Mouse (Mus musculus) macrophage (primary cell): ENCODE data around the gene Camta1. TPM values are rescaled to one million over a fixed set of nuclear protein-coding genes. Genes with fewer than 3 reads are reported as not detected.

Source experiments
- H3K27ac ChIP-seq: fragments of 350-480 bp; formaldehyde crosslinking; 2 replicates; pipeline ENCODE4 v1.9.0; 2021
- H3K36me3 ChIP-seq: fragments of 350-480 bp; formaldehyde crosslinking; 2 replicates; pipeline ENCODE4 v1.9.0; 2021; ENCODE audit errors: inconsistent target
- H3K4me3 ChIP-seq: fragments of 350-480 bp; formaldehyde crosslinking; 2 replicates; pipeline ENCODE4 v1.9.0; 2021; ENCODE audit errors: inconsistent target
- H3K79me2 ChIP-seq: fragments of 350-480 bp; formaldehyde crosslinking; 2 replicates; pipeline ENCODE4 v1.9.0; 2021; ENCODE audit errors: inconsistent target
- WGBS: methylation state at CpG from one replicate; pipeline ENCODE4 v1.1.7; 2026; ENCODE audit warnings: inconsistent platforms; ENCODE audit not compliant: missing documents; 5-methylcytosine and 5-hydroxymethylcytosine counted together
- polyA plus RNA-seq: library from polyadenylated mRNA; stranded (reverse); fragments of 250-400 nt; gene quantifications from 3 replicates; pipeline ENCODE4 v1.2.4, GENCODE M21; 2018; ENCODE audit warnings: inconsistent platforms

Camta1 gene
- polyA plus RNA-seq, 1 experiment from 2014 or later, result 8.7 TPM

- H3K4me3 ChIP-seq, result no peak overlapping the region
- no peak overlapping the region for H3K27ac ChIP-seq
- WGBS, result 75% methylated on average over 6 of the region's 7 CpGs
- no peaks in the 10 kb centered on the region for H3K79me2 ChIP-seq
- no peaks in the 10 kb centered on the region for H3K36me3 ChIP-seq
These were observed 292.8 kb downstream of the Camta1 start for GRCm38 (mm10) chr4:151568887-151569286.

- Histone ChIP-seq H3K36me3 (no peaks in the 10 kb centered on the region), H3K27ac (no peak overlapping the region), H3K4me3 (no peak overlapping the region), H3K79me2 (no peaks in the 10 kb centered on the region)
- 75% methylated on average over 4 of the region's 4 CpGs for WGBS
These were observed 294.6 kb downstream of the Camta1 start for GRCm38 (mm10) chr4:151567105-151567504.

- 87% methylated on average over 9 of the region's 9 CpGs for WGBS
These were observed 306.2 kb downstream of the Camta1 start for GRCm38 (mm10) chr4:151555505-151555904.

DNA sequence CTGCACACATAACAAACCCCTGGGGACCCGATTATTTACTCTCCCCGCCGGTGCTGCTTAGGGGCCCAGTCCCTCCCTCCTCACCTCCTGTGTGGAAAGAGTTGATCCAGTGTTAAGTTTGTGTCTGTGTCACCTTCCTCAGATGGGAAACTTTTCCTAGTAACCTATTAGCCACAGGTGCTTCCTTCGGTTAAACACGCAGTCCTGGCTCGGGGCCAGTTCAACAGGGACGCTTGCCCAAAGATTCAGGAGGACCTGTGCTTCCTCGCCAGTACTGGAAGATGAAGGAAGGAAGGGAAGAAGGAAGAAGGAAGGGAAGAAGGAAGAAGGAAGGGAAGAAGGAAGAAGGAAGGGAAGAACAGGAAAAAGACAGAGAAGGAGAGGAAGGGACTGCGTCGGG lies 312.2 kb downstream of the Camta1 start:
- no peaks in the 10 kb centered on the region for H3K79me2 ChIP-seq
- H3K36me3 ChIP-seq, result no peaks in the 10 kb centered on the region
- H3K4me3 ChIP-seq, result no peak overlapping the region
- 58% methylated on average over 10 of the region's 10 CpGs for WGBS
- no peak overlapping the region for H3K27ac ChIP-seq

More at GRCm38 (mm10) chr4:151555505-151555904, 306.2 kb downstream of the Camta1 start:
- no peak overlapping the region for H3K4me3 ChIP-seq
- H3K36me3 ChIP-seq, result no peaks in the 10 kb centered on the region
- H3K27ac ChIP-seq, result no peak overlapping the region
- no peaks in the 10 kb centered on the region for H3K79me2 ChIP-seq

DNA sequence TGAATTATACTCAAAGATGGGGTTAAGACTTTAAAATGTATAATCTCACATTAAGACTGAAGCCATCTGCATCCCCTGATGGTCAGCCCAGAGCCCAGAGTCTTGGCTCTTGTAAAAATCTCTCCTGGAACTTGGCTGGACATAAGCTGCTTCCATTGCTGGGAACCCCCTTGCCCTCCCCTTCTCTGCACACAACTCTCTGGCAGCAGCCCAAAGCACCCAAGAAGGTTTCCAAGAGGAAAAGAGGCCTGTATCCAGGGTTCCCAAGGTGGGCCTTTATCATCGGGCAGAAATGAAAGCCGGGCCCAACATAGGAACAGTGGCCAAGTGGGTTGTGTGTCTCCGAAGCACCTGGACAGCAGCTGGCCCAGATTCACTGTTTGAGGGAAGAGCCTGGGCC lies 316.2 kb downstream of the Camta1 start:
- Histone ChIP-seq H3K4me3 (no peak overlapping the region), H3K27ac (no peak overlapping the region), H3K36me3 (no peaks in the 10 kb centered on the region), H3K79me2 (no peaks in the 10 kb centered on the region)
- 90% methylated on average over 3 of the region's 3 CpGs for WGBS

DNA sequence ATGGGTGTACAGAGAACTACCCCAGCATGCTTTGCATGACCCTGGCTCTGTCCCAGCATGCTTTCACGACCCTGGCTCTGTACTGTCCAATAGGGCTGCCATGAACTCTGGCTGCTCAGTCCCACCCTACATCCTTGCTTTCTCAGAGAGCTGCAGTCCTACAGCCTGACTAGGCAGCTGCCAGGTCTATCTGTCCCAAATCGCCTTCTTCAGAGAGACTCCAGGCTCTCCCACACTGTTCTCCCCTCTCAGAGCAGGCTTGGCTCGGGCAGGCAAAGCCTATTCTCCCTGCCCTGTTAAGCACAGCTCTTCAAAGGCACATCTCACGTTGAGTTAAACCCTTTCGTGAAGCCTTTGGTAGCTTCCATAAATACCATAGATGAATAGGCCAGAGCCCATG lies 317.5 kb downstream of the Camta1 start:
- Histone ChIP-seq H3K4me3 (no peak overlapping the region), H3K36me3 (no peaks in the 10 kb centered on the region), H3K79me2 (no peaks in the 10 kb centered on the region), H3K27ac (no peak overlapping the region)
- WGBS, result 59% methylated on average over 5 of the region's 5 CpGs

GRCm38 (mm10) chr4:151540546-151540945 lies 321.1 kb downstream of the Camta1 start:
- WGBS, result 80% methylated on average over 5 of the region's 6 CpGs
- no peaks in the 10 kb centered on the region for H3K79me2 ChIP-seq
- no peak overlapping the region for H3K27ac ChIP-seq
- H3K4me3 ChIP-seq, result no peak overlapping the region
- no peaks in the 10 kb centered on the region for H3K36me3 ChIP-seq

- no peak overlapping the region for H3K4me3 ChIP-seq
- no peak overlapping the region for H3K27ac ChIP-seq
- WGBS, result 73% methylated on average over 5 of the region's 5 CpGs
These were observed 321.8 kb downstream of the Camta1 start for GRCm38 (mm10) chr4:151539881-151540280.

DNA sequence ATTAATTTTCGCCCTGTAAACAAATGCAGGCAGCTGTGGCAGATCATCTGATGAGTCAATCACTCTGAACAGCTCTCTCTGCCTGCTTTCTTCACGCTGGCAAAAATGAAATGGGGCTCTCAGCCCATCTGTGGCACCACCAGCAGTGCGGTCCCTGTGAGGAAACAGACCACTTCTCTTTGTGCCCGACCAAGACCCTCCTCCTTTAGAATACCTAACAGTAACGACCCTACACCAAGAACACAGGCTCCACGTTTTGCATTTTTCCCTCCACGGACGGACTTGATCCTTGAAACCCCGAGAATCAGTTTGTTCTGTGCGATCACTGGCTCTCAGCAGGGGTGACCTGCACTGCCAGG lies 322.5 kb downstream of the Camta1 start:
- Histone ChIP-seq H3K79me2 (no peaks in the 10 kb centered on the region), H3K27ac (no peak overlapping the region), H3K36me3 (no peaks in the 10 kb centered on the region), H3K4me3 (no peak overlapping the region)
- 71% methylated on average over 10 of the region's 10 CpGs for WGBS

More at GRCm38 (mm10) chr4:151539881-151540280, 321.8 kb downstream of the Camta1 start:
- Histone ChIP-seq H3K79me2 (no peaks in the 10 kb centered on the region), H3K36me3 (no peaks in the 10 kb centered on the region)

DNA sequence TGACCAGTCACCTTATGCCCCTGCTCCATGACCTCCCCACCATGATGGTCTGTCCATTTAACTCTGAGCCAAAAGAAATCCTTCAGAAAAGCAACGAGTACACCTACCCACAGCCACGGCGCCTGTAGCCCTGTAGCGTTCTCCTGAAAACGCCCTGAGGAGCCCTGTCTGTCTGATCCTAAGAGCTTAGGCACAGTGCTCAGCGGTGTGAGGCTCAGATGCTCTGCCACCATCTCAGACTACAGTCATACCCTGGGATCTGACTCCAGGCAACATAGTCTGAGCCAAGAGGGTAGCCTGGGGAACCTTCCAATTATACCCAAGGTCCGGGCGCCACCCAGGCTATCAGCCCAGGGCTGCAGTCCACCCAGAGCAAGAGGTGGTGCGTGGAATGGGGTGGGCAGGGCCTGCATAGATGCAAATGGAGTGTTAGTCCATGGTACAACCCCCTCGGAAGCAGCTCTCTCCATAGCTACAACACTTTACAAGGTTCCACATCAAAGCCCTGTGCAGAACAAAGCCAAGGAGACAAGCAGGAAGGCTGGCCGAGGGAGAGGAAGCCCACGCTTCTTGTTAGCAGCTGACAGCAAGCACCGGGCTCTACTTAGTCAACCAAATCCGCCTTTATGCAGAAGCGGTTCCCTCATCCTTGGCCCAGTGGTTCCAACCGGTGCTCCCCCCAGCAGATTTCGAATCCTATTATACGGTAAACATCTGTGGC lies 323.1 kb downstream of the Camta1 start:
- WGBS, result 60% methylated on average over 18 of the region's 18 CpGs
- Histone ChIP-seq H3K4me3 (no peak overlapping the region), H3K79me2 (no peaks in the 10 kb centered on the region), H3K36me3 (no peaks in the 10 kb centered on the region), H3K27ac (no peak overlapping the region)

DNA sequence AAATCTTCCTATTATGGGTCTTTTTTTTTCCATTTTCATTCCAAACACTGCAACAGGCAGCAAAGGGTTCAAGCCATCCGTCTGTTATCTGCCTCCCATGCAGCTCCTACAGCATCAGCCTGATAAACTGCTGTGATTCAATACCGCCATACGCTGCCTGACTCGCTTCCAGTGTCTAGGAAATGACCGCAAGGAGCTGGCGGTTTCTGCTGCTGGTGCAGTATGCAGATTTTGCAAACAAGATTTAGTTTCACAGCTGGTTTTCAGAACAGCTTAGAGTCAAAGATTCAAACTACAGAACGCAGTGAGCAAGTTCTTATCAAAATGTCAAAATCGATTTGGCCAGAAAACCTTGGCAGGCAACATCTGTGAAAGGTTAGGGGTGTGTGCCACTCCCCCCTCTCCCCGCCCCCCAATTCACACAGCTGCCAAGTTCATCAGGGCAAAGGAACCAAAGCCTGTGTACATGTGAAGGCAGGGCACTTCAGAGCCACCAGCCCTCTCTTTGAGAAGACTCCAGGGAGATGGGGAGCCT lies 325.7 kb downstream of the Camta1 start:
- no peak overlapping the region for H3K4me3 ChIP-seq
- no peaks in the 10 kb centered on the region for H3K79me2 ChIP-seq
- H3K36me3 ChIP-seq, result no peaks in the 10 kb centered on the region
- WGBS, result 70% methylated on average over 9 of the region's 9 CpGs
- no peak overlapping the region for H3K27ac ChIP-seq

DNA sequence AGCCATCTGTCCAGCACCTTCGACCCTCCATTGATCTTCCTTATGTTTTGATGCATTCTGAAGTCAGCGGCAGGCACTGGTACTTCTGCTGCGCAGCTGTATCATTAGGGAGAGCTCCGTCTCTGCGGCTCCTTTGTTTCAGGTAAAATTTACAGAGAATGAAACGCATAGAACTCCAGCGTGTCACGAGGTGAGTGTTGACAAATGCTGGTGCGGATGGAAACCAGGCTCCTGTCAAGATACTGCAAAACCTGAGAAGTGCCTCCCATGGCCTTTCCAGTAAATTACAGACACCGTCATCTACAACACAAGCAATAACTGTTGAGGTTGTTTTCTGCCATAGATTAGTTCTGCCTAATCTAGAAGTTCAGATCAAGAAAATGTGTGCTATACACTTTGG lies 328.2 kb downstream of the Camta1 start:
- H3K79me2 ChIP-seq, result no peaks in the 10 kb centered on the region
- no peaks in the 10 kb centered on the region for H3K36me3 ChIP-seq
- 88% methylated on average over 10 of the region's 10 CpGs for WGBS
- no peak overlapping the region for H3K4me3 ChIP-seq
- H3K27ac ChIP-seq, result no peak overlapping the region

- H3K36me3 ChIP-seq, result no peaks in the 10 kb centered on the region
- H3K27ac ChIP-seq, result no peak overlapping the region
- H3K79me2 ChIP-seq, result no peaks in the 10 kb centered on the region
- 91% methylated on average over 4 of the region's 4 CpGs for WGBS
- no peak overlapping the region for H3K4me3 ChIP-seq
These were observed 333.2 kb downstream of the Camta1 start for GRCm38 (mm10) chr4:151528436-151528835.

DNA sequence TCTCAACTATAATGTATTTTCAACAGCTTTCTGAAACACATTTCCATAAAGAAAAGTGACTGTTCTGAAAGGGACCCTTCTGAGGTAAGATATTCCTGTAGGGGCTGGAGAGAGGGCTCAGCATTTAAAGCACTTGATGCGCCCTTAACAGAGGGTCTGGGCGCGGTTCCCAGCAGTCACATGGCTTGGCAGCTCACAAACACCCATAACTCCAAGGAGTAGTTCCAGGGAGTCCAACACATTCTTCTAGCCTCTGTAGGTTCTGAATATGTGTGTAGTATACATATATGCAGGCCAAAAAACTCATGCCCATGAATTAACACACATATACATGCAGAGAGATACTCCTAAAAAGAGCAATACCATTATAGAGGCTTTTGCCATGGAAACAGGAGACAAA lies 333.9 kb downstream of the Camta1 start:
- H3K27ac ChIP-seq, result no peak overlapping the region
- no peaks in the 10 kb centered on the region for H3K79me2 ChIP-seq
- WGBS, result 92% methylated on average over 3 of the region's 3 CpGs
- no peak overlapping the region for H3K4me3 ChIP-seq
- H3K36me3 ChIP-seq, result no peaks in the 10 kb centered on the region

- no peak overlapping the region for H3K4me3 ChIP-seq
- no peaks in the 10 kb centered on the region for H3K36me3 ChIP-seq
- H3K79me2 ChIP-seq, result no peaks in the 10 kb centered on the region
- WGBS, result 35% methylated on average over 8 of the region's 8 CpGs
- no peak overlapping the region for H3K27ac ChIP-seq
These were observed 341.6 kb downstream of the Camta1 start for GRCm38 (mm10) chr4:151520103-151520502.

GRCm38 (mm10) chr4:151519011-151519410 lies 342.7 kb downstream of the Camta1 start:
- H3K4me3 ChIP-seq, result no peak overlapping the region
- 75% methylated on average over 7 of the region's 7 CpGs for WGBS

More at GRCm38 (mm10) chr4:151519011-151519410, 342.7 kb downstream of the Camta1 start:
- H3K36me3 ChIP-seq, result no peaks in the 10 kb centered on the region
- H3K79me2 ChIP-seq, result no peaks in the 10 kb centered on the region
- no peak overlapping the region for H3K27ac ChIP-seq
